Mouse (Mus musculus): ENCODE results near the gene Gm12166.
A peak's percentile ranks its signal among the peaks of the same experiment; 100 is the strongest.

Gene Gm12166

DNA sequence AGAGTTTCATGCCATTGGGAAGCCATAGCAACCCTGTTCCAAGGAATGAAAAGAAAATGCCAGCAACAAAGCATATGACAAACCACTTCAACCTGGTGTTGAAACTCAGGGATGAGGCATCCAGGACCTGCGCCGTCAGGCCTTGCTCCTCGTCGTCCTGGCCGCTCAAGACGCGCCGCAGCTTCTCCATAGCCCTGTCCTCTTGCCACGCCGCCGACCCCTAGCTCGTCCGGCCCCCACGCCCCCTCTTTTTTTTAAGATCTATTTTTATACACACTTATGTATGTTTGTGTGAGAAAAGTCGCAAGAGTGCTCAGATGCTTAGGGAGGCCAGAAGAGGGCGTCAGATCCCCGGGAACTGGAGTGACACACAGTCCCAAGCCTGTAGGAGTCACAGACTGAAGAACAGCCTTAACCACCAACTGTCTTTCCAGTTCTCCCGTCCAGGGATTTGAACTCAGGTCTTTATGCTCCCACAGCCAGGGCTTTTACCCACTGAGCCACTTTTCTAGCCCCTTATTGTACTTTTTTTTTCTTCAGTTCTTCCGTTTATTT lies at the start of gene Gm12166:
Gm12166 (minus strand) TSS at position 217 of the 555 bp plus-strand sequence.
- peak; percentile 46 for DNase-seq (ENCODE audit: low spot score)

DNA sequence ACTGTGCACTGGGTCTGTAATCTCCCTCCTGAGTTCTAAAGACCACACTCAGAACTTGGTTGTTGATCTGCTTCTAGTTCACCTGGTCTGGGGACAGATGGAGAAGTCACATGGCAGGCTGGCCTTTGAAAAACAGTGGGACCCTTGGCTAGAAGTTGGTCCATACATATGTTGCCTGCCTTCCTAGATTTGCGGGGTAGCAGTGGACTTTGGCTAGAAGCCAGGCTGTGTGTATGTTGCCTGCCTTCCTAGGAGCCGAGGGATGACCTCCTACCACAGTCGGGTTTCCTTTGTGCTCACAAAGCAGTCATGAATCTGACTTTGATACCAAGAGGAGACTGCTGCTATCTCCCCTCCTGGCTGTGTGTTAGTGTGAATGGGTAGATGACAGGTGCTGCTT lies 44.9 kb upstream of the Gm12166 start:
- DNase-seq (ENCODE audit: low spot score), result no peak

DNA sequence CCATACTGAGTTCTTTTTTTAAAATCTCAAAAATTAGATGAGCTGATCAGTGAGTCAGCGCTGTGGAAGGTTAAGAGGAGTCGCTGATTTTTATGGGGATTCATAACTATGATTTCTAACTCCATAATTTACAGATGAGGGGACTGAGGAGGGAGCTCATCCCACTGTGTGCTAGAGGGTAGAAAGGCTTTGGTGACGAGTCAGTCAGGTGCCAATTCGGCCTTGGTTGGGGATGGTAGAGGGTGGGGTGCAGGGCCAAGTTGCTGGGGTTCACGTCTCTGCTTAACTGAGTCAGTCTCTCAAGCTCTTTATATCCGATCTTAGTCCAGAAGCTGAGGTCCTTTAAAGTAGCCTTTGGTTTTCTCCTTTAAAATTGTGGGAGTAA lies 44.1 kb upstream of the Gm12166 start:
- no peak for DNase-seq (ENCODE audit: low spot score)

DNA sequence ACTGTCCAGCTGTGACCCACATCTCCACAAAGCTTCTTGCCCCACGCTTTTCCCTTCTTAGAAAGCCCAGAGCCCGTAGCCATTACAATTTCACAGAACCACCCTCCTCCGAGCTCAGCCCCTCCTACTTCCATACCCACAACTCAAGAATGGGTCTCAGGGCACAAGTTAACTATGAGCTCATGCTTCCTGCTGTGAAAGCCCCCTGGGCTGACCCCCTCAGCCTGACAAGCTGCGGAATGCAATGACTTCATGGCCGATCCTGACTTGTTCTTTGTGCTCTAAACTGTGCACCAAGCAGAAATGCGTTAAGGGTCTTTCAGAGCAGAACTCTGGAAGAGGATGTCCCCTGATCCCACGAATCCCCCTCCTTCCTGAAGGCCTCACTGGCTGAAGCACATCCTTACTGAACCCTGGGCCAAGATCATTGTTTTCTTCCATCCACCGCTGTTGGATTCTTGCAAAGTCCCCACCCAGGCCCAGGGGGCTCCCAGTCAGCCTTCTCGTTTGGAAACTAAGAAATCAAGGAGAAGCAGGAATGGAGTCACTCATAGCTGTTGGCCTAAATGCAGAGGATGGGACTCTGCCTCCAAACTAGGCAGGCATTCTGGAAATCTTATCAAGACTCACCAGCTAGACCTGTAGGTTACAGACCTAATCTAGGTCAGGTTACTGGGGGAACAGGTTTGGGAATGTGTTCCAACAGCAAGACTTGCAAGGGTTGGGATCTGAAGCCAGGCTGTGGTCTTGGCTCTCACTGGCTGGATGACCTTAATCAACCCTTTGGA lies 43.5 kb upstream of the Gm12166 start:
- no peak for DNase-seq (ENCODE audit: low spot score)

DNA sequence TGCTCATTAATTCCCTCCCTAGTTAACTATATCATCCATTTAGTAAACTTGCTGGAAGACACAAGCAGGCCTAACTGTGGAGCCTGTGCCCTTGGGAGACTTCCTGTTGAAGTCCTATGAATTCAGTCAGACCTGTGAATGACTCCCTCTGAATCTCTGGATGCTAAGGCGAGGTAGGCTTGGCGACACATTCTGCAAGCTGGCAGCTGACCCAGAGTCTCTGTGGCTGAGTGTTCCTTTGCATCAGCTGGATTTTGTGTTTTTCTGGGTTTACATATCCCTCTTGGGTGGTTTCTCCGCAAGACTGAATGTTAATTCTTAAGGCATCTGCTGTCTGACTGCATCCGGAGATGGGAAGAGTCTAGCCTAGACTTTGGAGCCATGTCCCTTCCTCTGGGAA lies 40.0 kb upstream of the Gm12166 start:
- DNase-seq (ENCODE audit: low spot score), result no peak

DNA sequence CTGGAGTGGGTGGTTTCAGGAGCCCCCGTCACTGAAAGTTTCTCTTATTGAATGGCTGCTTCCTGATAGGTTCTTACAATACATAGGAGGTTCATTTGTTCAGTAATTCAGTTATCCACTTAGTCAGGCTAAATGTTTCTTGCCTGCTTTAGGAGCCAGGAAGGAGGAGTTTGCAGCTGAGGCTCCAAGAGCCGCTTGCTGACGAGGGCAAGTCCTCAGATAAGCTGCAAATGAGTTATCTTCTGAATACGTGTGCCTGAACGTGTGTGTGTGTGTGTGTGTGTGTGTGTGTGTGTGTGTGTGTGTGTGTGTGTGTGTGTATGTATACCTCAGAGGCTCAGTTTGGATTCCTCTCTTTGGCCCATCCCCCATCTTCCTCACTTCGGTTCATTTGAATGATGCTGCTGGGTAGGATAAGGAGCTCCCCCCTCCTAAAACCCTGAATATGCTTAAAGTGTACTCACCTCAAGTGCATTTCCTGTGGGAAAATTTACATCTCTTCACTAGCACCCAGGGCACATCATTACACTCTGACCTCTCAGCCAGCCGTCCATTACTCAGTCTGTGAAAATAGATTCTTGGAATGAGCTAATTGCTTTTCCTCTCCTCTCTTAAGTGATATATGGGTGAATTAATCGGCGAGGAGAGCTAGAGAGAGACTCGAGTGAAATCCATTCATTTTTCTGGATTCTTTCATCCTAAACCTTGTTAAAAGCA lies 39.0 kb upstream of the Gm12166 start:
- no peak for DNase-seq (ENCODE audit: low spot score)

DNA sequence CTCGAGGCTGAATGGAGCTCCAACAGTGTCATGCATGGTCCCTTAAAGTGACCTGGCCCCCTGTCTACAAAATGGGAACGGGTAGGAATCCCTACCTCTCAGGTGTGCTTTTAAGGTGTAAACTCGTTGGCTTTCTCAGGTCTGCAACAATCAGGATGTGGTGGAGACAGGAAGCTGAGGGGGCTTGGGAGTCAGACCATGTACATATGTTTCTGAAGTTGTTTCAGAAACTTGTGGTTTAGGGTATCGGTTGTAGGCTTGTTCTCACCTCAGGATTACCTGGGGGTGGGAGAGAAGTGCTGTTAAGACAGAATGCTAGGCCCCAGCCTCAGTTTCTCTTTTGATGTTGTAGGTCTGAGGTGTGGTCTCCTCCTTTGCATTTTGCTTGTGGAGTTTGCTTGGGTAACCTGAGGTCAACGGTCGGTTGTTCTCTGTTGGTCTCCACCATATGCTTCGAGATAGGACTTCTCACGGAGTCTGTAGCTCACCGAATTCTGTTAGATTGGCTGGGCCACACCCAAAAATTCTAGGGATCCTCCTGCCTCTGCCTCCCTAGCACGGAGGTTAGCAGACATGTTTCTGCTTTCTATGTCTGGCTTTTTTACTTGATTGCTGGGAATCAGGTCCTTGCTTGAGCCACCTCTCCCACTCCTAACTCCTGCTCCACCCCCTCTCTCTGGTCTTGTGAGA lies 38.1 kb upstream of the Gm12166 start:
- DNase-seq (ENCODE audit: low spot score), result no peak

DNA sequence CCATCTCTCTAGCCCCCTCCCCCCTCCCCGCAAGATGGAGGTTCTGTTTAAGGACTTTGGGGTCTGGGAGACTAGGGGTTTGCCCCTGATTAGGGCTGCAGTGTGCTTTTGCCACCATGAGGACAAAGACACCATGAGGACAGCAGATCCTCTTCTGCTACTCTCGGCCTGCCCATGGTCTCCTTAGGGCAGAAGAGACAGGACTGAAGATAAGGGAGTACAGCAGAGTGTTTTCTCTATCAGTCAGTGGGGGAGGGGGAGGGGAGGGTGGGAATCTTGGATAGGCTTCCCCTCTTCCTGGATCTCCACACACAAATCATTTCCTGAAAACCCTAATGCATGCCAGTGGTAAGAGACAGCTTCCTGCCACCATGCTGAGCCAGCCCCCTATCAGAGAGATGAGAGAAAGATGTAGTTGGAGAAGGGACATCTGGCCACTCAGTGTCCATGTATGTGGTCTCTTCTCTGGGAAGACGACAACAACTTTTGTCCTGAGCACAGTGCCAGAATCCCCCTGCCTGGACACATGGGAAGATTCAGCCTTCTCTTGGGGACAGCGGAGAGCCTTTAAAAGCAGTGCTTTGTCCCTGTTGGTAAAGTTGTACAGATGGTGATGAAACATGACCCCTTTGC lies 37.1 kb upstream of the Gm12166 start:
- no peak for DNase-seq (ENCODE audit: low spot score)

DNA sequence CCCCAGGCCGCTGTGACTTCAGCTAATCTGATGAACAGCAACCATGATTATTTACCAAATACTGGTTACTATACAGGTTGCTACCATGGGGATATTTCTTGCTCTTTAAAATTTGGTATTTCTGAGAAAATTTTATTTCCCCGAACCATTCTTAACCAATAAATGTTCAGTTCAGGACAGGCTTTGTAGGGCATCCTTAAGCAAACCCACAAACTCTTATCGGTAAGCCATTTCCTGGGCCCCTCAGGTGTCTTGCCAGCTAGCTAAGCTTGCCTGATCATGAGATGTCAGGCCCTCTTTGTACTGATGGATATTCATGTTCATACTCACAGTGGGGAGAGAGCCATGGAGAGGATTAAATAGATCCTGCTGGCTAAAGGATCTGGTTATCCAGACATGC lies 34.3 kb upstream of the Gm12166 start:
- DNase-seq (ENCODE audit: low spot score), result no peak

DNA sequence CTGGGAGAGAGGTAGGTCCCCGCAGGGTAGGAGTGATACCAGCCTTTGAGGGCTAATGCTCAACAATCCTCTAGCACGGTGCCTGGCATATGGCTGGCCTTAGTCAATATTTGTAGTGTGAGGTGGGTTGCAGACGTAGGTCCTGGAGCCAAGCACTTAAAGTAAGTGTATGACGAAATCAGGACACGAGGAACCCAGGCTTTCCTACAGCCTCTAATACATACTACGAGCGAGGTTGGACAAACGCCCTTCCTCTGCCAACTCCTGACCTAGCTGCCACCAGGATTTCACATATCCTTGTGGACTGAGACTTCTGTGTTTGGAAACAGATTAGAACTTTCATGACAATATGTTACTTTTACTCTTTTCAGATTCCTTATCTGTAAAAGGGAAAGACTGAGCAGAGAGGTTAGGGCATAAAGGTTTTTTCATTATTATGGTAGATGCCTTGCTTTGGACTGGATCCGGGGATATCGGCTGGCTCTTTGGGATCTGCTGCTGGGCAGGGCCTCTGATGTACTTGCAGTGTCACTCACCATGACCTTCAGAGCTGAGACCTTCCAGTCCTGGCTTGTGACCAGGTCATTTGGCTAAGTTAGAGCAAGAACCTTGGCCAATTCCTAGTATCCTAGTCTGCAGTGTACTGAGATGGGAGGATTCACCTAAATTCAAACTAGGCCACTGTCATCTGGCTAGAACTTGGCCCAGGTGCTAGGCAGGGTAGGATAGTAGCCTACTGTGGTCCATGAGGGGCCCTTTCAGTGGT lies 33.5 kb upstream of the Gm12166 start:
- no peak for DNase-seq (ENCODE audit: low spot score)

DNA sequence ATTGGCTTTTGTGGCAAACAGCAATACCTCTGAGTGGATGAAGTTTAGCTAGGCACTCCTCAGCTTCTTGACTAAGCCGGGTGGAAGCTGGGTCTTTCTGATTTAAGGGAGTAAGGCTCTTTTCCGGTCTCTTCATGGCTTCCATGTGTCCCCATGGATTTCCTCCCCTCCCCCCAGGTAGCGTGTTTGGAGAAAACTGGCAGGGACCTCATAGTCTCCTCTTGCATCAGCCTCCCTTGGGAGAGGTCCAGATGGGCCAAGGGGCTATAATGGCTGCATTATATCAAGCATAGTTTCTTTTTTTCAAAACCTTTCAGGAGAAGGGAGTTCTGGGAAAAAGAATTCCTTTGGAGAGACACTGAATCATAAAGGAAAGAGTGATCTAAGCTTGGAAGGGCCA lies 32.4 kb upstream of the Gm12166 start:
- DNase-seq (ENCODE audit: low spot score), result no peak

DNA sequence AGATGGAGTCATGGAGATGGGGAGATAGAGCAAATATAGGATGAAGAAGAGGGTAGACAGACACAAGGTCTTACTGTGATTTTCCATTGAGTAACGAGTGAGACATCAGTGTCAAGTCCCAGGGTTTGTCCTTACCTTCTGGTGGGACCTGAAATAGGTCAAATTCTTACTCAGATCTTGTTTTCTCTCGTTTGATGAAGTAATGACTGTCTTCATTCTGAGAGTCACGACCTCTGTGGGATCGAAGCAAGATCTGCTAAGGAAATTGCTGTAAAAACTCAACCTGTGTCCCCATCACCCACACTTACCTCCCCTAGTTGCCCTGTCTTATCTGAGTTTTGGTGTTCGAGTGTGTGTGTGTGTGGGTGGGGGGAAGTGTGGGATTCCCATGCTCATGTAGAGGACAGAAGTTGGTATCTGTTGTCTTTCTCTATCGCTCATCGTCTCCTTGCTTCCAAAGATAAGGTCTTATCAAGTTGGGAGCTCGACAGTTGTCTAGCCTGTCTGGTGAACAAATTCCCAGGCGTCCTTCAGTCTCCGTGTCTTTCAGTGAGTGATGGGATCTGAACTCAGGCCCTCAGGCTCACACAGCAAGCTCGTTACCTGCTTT lies 31.8 kb upstream of the Gm12166 start:
- DNase-seq (ENCODE audit: low spot score), result no peak

DNA sequence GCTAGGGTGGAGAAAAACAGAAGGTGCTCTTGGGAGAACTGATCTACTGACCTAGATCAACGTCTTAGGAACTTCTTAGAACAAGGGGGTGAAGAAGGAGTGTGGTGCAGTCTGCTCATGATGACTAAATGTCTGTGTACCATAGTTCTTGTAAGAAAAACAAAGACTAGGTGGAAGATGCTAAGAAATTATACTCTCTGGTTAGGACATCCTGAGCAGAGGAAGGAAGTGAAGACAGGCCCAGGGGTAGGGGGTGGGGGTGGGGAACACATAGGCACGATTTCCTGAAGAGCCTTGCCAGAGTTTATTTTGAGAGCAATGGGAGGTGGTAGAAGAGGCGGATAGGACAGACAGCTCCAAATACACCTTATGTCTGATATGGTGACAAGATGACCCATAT lies 31.3 kb upstream of the Gm12166 start:
- no peak for DNase-seq (ENCODE audit: low spot score)

DNA sequence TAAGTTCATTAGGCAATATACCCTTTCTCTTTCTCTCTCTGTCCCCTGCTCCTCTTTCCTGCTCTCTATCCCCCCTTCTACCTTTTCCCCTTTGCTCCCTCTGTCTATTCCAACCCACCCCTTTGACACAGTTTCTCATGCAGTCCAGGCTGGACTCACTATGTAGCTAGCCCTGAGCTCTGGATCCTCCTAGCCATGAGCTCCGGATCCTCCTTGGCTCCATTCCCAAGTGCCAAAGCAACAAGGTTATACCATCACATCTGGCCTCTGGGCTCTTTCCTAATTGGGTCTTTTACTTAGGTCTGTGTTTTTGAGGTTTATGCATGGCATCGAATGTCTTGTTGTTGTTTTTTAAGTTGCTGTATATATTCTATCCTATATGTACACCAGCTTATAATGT lies 29.0 kb upstream of the Gm12166 start:
- DNase-seq (ENCODE audit: low spot score), result no peak

DNA sequence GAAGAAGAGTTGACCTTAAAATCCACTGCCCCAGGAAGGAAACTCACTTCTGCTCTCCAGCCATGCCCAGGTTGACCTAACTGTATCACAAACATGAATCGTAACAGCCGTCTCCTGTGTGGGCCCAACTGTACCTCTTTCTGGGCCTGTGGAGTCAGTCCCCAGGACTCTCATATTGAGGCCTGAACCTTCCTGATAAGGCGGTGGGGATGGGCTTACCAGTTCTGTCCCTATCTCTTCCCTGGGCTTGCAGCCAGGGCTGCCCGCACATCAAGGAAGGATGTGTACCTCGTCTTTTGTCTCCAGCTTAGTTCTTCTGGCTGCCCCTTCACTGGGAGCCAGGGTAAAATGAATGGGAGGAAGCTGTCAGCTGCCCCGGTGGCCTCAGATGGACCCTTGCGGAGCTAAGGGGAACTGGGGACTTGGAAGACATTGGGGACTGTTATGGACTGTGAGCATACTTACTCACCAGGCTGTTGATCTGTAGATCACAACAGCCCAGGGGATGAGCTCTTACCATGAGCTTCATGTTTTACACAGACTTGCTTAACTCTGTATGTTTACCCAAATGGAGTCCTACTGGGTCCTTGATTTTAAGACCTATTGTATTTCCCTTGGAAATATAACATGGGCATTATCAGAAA lies 25.7 kb upstream of the Gm12166 start:
- no peak for DNase-seq (ENCODE audit: low spot score)

DNA sequence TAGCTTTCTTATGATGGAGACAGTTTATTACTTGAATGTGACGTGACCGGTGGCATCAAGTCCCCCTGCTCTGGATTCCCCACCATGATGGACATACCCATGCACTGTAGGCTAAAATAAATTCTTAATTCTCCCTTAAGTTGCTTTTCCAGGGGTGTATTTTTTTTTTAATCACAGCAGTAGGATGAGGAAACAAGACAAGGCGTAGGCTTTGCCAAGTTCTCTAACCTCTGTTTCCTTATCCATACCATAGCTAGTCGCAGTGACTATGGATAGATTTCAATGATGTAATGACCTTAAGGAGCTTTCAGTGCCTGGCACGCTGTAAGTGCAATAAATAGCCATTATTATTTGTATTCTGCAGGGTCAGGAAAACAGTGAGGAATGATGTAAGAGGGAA lies 25.2 kb upstream of the Gm12166 start:
- DNase-seq (ENCODE audit: low spot score), result no peak

DNA sequence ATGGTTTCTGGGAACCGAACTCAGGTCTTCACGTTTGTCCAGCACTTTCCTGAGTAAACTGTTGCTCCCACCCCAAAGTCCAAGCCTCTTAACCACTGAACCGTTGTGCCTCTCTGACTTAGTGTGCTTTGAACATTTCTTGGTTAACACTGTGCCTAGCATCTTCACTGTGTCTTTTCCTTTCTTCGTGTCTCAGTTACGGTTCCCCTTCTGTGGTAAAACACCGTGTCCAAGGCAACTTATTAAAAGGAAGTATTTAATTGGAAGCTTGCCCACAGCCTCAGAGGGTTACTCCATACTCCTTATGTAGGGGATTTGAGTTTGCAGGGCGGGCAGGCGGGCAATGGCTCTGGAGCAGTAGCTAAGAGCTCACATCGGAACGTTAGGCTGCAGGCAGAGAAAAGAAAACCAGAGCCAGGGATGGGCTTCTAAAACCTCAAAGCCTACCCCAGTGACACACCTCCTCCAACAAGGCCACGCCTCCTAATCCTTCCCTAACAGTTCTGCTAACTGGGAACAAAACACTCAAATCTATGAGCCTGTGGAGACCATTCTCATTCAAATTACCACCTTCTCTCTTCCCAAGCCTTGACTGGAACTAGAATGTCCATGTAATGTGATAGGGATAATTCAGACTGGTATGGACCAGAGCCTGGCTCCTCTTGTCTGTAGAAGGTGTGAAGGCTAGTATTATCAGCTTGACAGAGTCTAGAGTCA lies 24.5 kb upstream of the Gm12166 start:
- DNase-seq (ENCODE audit: low spot score), result no peak

DNA sequence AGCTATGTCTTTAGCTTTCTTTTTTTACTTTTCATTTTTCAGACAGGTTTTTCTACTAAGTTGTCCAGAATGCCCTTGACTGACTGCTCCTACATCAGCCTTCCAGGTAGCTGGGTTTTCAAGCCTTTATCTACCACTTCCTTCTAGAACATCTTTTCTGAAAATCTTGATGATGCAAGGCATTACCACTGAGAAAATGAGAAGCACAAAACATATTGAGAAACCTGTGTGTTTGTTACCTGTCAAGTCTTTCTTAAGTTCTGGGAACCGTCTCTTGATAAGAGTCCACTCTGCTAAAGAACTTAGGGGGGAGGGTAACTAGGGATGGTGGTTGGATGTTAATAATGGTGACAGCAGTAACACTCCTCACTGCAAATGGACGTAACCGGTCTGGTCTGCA lies 23.4 kb upstream of the Gm12166 start:
- no peak for DNase-seq (ENCODE audit: low spot score)

DNA sequence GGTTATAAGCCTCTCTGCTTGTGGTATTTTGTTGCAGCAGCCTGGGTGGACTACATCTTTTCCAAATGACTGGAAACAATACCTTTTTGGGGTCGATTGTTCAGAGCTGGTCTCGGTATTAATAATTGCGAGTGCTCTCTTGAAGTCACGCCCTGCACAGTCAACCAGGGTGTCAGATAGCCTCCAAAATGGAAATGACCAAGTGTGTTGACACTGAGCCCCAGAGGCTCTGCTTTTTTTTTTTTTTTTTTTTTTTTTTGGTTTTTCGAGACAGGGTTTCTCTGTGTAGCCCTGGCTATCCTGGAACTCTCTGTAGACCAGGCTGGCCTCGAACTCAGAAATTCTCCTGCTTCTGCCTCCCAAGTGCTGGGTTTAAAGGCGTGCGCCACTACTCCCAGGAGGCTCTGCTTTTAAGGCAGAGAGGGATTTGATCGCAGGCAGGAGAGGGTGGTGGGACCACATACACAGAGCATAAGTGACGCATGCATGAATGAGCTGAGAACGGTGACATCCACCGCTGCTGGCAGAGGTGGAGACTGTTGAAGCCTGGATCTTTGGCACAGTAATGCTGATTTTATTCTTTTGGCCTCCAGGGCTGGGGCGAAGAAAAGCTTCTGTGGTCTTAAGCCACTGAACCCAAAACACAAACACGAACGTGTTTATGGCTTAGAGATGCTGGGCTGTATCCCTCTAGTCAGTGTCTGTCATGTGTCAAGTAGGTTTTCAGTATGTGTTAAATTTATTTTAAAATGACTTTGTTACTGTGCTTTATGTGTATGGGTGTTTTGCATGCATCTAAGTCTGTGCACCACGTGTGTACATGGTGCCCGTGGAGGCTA lies 21.9 kb upstream of the Gm12166 start:
- no peak for DNase-seq (ENCODE audit: low spot score)

Data from layer of hippocampus, adult 11-12 months (tissue).